Mouse (Mus musculus) limb, embryonic 13.5 days (tissue): ENCODE results near the gene Hivep3. TPM values are rescaled to one million over a fixed set of nuclear protein-coding genes. Genes with fewer than 3 reads are reported as not detected.
A peak's percentile ranks its signal among the peaks of the same experiment; 100 is the strongest.

Experiments
- ATAC-seq: fragments of 200-750 bp; cut with Nextera tagmentation; 2 replicates; pipeline ENCODE4 v1.8.0; 2017; ENCODE audit warnings: low read depth, moderate number of reproducible peaks, moderate TSS enrichment; ENCODE audit not compliant: low FRiP score
- H3K27ac ChIP-seq: fragments of 300-500 bp; sonication (generic); 2 replicates; pipeline ENCODE4 v1.5.1; 2015; ENCODE audit warnings: inconsistent platforms, mild to moderate bottlenecking, moderate library complexity
- H3K27me3 ChIP-seq: fragments of 300-500 bp; sonication (generic); 2 replicates; pipeline ENCODE4 v1.6.1; 2015; ENCODE audit warnings: mild to moderate bottlenecking, inconsistent platforms
- H3K36me3 ChIP-seq: fragments of 300-500 bp; sonication (generic); 2 replicates; pipeline ENCODE4 v1.6.1; 2015; ENCODE audit warnings: inconsistent platforms, mild to moderate bottlenecking, moderate library complexity
- H3K4me1 ChIP-seq: fragments of 300-500 bp; sonication (generic); 2 replicates; pipeline ENCODE4 v1.6.1; 2015; ENCODE audit warnings: inconsistent platforms
- H3K4me2 ChIP-seq: fragments of 300-500 bp; sonication (generic); replicated peaks from 2 replicates; pipeline ENCODE4 v1.6.1; 2015; ENCODE audit warnings: inconsistent platforms, mild to moderate bottlenecking, moderate library complexity
- H3K4me3 ChIP-seq: fragments of 300-500 bp; sonication (generic); 2 replicates; pipeline ENCODE4 v1.5.1; 2015; ENCODE audit warnings: moderate library complexity, mild to moderate bottlenecking, inconsistent platforms
- H3K9ac ChIP-seq: fragments of 300-500 bp; sonication (generic); 2 replicates; pipeline ENCODE4 v1.6.1; 2015; ENCODE audit warnings: mild to moderate bottlenecking, inconsistent platforms
- H3K9me3 ChIP-seq: fragments of 300-500 bp; sonication (generic); 2 replicates; pipeline ENCODE4 v1.6.1; 2016; ENCODE audit warnings: inconsistent platforms
- WGBS: fragments of 180-500 bp; shearing (Covaris S2); methylation state at CpG from one replicate; pipeline ENCODE4 v1.1.7; 2015; 5-methylcytosine and 5-hydroxymethylcytosine counted together
- polyA plus RNA-seq: library from polyadenylated mRNA; unstranded; fragments of >200 nt; fragmentation: Nextera tagmentation; extraction: Ambion mirVana; gene quantifications from 2 replicates; pipeline ENCODE4 v1.2.1, GENCODE M21; 2015

Hivep3 gene
- polyA plus RNA-seq, 1 experiment from 2014 or later: 2.1 TPM

DNA sequence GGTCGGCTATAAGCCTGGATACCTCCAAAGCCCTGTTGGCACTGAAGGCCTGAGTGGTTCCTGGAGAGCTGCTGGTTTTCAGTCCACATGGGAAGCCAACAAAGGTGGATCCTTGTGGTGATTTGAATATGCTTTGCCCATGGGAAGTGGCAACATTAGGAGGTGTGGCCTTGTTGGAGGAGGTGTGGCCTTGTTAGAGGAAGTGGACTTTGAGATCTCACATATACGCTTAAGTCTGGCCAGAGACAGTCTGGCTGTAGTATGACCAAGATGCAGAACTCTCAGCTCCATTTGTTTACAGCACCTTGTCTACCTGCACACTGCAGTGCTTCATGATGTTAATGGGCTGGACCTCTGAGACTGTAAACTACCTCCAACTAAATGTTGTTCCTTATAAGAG is 73.0 kb downstream of the Hivep3 start:
- Histone ChIP-seq H3K9me3 (no peaks in the 10 kb centered on the region), H3K4me1 (no peaks in the 10 kb centered on the region), H3K4me3 (no peak overlapping the region), H3K4me2 (no peak overlapping the region), H3K27me3 (peaks cover 12% of the 10 kb centered on the region; the same call in 1 of the 2 replicates), H3K36me3 (no peaks in the 10 kb centered on the region), H3K9ac (no peak overlapping the region), H3K27ac (no peak overlapping the region)
- 82% methylated on average over 2 of the region's 2 CpGs for WGBS
- no peak for ATAC-seq

DNA sequence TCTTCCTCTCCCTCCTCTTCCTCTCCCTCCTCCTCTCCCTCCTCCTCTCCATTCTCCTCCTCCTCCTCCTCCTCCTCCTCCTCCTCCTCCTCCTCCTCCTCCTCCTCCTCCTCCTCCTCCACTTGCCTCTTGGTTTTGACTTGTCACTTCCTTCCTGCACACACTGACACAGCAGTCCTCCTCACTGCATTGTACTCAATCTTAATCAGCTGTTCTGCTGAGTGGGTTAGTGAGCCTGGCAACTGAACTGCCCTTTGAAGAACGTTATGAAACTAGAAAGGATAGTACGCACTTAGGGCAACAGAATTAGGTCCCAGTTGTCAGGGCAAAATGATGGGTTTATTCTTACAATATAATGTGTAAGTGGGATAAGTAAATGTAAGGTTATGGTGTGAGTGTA is 73.8 kb downstream of the Hivep3 start:
- WGBS: 58% methylated on average over 2 of the region's 2 CpGs
- Histone ChIP-seq H3K4me2 (no peak overlapping the region), H3K4me1 (no peaks in the 10 kb centered on the region), H3K9me3 (no peaks in the 10 kb centered on the region), H3K9ac (no peak overlapping the region), H3K4me3 (no peak overlapping the region), H3K36me3 (no peaks in the 10 kb centered on the region), H3K27ac (no peak overlapping the region), H3K27me3 (peaks cover 20% of the 10 kb centered on the region)
- no peak for ATAC-seq

DNA sequence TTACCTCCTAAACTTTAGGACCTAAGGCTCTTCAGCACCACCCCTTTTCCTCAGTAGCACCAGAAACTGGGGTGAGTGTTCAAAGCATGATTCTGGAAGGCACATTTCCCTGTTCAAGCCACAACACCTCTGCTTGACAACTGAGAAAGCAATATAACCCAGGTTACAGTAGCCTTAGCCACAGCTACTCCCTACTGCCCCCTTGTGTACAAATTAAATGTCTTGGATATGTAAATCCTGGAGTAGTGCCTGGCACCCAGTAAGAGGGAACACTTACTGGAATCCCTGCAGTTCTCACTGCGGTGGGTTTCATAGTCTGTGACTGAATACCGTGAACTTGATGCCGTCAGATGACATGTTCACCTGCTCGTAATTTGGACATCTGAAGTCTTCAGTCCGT is 75.7 kb downstream of the Hivep3 start:
- 31% methylated on average over 5 of the region's 5 CpGs for WGBS
- Histone ChIP-seq H3K9me3 (no peaks in the 10 kb centered on the region), H3K27me3 (peaks cover 38% of the 10 kb centered on the region), H3K4me3 (no peak overlapping the region), H3K27ac (no peak overlapping the region), H3K4me1 (peaks cover under 1% of the 10 kb centered on the region; the same call in 1 of the 2 replicates), H3K4me2 (no peak overlapping the region), H3K9ac (no peak overlapping the region), H3K36me3 (no peaks in the 10 kb centered on the region)
- ATAC-seq: no peak

DNA sequence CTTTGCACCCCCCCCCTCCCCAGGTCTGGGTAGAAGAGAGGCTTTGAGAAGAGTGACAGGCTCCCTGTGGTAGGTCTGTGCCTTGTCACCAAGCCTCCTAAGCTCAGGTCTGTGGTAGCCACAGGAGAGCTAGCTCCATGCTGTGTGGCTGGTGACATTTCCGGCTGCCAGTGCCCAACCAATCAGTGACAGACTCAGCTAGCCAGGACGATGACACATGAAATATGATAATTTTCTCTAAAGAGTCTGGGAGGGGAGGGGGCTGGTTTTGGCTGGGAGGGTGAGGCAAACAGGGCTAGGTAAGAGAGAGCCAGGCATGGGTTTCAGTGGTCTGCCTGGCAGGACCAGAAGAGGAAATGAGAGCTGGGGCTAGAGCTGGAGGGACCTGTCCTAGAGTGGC is 79.2 kb downstream of the Hivep3 start:
- Histone ChIP-seq H3K27me3 (peaks cover 66% of the 10 kb centered on the region), H3K36me3 (no peaks in the 10 kb centered on the region), H3K4me1 (peaks cover 12% of the 10 kb centered on the region), H3K4me2 (no peak overlapping the region), H3K9me3 (no peaks in the 10 kb centered on the region), H3K4me3 (no peak overlapping the region), H3K27ac (no peak overlapping the region), H3K9ac (no peak overlapping the region)
- 0 out of 2 replicates have a peak, but pooled peaks have one; percentile 24 for ATAC-seq
- 16% methylated on average over 2 of the region's 2 CpGs for WGBS

DNA sequence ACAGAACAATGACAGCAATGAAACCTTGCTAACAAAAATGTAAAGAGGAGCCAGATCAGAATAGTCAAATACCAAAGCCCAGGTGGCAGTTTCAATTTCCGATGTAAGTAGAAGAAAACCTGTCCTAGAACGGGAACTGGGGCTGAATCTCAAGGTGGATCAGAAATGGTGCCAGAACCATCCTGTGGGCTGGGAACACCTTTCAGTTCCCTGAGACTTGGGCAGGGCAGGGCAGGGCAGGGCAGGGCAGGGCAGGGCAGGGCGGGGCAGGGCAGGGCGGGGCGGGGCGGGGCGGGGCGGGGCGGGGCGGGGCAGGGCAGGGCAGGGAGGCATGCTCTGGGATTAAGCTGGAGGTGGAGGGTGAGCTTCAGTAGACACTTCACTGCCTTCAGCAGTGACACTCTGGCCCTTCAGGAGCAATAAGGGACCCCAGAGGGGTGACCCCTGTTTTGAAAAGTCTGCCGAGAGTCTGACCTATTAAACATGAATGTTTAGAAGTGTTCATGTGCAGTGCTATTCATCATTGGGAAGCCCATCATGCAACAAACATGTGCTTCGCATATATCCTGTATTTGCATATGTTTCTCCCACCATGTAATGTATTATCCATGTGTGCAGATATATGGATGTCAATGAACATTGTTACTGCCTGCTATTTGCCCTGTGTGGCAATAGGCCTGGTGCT is 80.1 kb downstream of the Hivep3 start:
- Histone ChIP-seq H3K36me3 (no peaks in the 10 kb centered on the region), H3K4me1 (peaks cover 12% of the 10 kb centered on the region), H3K27ac (no peak overlapping the region), H3K4me3 (no peak overlapping the region), H3K9me3 (no peaks in the 10 kb centered on the region), H3K4me2 (peak overlapping the region; percentile 79; the same call in 1 of the 2 replicates), H3K27me3 (peaks cover 66% of the 10 kb centered on the region), H3K9ac (no peak overlapping the region)
- 11% methylated on average over 7 of the region's 12 CpGs for WGBS
- ATAC-seq: 0 out of 2 replicates have a peak, but pooled peaks have one; percentile 64

DNA sequence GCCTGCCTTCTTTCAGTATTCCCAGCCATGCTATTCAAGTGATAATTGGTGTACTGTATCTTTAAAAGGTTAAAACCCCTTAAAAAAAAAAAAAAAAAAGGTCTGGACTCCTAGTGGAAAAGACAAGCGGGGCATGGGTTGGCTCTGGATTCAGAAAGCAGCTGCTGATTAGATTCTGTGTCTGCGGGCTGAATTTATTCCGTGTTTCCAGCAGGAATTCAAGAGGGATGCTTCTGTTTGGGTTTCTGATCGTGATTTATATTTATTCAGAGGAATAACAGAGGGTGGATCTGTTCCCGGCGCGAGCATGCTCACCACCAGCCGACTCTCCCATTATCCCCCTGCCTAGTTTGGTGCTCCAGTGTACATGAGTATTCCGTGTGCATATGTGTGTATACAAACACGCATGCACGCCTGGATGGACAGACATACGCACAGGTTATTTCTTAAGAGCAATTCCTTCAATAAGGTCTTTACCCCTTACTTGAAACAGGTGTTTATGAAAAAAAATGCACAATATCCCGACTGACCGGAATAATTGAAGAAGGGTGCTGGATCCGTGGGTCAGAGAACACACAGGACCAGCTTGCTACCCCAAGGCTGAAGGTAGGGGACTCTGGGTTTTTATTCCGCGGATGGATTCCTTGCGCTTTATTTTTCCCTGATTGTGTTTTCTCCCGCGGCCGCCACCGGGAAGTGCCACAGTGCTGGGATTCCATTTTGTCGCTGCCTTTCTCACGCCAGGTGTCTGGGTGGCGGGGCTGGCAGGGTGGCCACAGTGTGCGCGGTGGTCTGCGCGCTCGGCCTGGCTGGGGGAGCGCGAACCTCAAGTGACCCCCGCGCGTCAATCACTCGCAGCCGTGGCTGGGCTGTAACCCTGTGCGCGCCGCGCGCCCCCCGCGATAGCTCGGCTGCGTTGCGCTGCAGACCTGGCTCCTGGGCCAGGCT is 80.9 kb downstream of the Hivep3 start:
- Histone ChIP-seq H3K36me3 (no peaks in the 10 kb centered on the region), H3K4me2 (peak overlapping the region; percentile 79), H3K9ac (peak overlapping the region; percentile 55), H3K27ac (no peak overlapping the region), H3K4me1 (peaks cover 12% of the 10 kb centered on the region), H3K9me3 (no peaks in the 10 kb centered on the region), H3K4me3 (peak overlapping the region; percentile 46), H3K27me3 (peaks cover 64% of the 10 kb centered on the region)
- ATAC-seq: no peak
- 3% methylated on average over 47 of the region's 47 CpGs for WGBS

DNA sequence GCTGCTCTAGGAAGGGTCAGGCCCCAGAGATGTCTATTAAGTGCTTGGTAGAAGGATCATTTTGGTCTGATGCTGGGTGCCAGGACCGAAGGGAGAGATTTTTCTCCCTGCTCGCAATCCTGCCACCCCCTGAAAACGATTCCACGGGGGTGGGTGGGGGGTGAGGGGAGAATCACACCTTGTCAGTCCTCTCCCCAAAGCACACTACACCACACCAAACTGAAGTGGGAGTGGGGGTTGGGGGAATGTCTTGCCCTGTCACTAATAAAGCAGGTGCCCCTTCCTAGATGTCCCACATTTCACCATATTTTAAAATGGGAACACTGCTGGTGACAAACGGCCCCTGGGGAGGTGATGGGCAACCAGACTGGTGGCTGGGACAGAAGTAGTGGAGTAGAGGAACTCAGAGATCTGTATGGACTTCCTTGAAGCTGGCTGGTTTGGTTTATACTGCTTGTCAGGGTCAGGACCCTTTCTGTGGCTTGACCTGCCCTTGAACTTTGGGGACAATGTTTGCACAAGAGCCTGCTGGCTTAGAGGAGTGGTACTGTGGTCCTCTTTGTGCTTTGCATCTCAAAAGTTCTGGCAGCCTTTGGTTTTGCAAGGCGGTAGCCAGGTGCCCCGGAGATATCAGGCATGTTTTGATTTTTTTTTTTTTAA is 81.7 kb downstream of the Hivep3 start:
- Histone ChIP-seq H3K4me3 (peak overlapping the region; percentile 46), H3K27me3 (peaks cover 63% of the 10 kb centered on the region), H3K9ac (peak overlapping the region; percentile 55), H3K4me1 (peaks cover 12% of the 10 kb centered on the region), H3K27ac (no peak overlapping the region), H3K4me2 (peak overlapping the region; percentile 79), H3K36me3 (no peaks in the 10 kb centered on the region), H3K9me3 (no peaks in the 10 kb centered on the region)
- ATAC-seq: no peak
- WGBS: 10% methylated on average over 7 of the region's 7 CpGs

DNA sequence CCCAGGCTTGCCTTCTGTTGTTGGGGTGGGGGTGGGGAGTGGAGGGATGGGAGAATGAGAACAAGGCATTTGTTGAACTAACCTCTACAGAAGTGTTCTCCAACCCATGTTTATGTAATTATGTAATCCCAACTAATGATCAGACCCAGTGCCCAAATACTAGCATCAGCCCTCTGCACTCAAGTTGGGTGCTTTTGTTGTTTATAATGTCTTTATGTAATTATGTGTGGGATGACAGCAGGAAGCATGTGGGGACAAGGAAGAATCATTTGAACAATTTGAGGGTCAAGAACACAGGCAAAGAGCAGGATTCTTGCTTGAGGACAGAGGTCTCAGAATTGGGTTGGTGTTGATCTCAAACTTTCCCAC is 82.2 kb downstream of the Hivep3 start:
- Histone ChIP-seq H3K9me3 (no peaks in the 10 kb centered on the region), H3K36me3 (no peaks in the 10 kb centered on the region), H3K27me3 (peaks cover 60% of the 10 kb centered on the region), H3K9ac (no peak overlapping the region), H3K4me3 (no peak overlapping the region), H3K4me2 (no peak overlapping the region), H3K4me1 (peaks cover 12% of the 10 kb centered on the region), H3K27ac (no peak overlapping the region)
- ATAC-seq: no peak

DNA sequence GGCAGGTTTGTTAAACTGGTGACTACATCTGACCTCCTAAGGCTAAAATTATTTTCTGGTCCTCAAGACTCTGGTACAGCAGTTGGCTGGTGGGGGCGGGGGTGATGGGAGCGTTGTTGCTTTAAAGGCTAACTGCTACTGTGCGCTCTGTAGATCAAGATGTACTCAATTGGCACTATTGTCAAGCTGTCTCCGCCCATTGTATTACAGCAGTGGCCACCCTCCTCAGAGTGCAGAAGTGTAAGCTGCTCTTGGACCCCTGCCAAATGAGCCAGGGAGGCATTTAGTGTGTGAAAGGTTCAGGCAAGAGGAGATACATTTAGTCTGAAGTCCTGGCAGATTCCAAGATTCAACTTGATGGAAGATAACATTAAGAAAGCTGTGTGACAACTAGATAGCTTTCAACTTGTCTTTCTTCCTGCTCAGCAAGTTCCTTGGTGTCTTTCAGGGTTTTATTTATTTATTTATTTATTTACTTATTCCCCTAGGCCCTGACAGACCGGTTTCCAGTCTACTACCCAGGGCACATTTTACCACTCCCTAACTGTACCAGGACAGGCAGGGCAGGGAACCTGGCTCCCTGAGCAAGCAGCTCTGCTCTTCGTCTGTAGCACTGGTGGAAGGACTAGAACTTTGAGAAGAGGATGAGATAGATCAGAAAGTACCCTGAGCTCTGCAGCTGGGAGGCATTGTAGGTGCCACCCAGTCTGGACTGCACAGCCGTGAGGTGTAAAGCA is 83.2 kb downstream of the Hivep3 start:
- WGBS: 53% methylated on average over 7 of the region's 7 CpGs
- no peak for ATAC-seq
- H3K27ac ChIP-seq: no peak overlapping the region

DNA sequence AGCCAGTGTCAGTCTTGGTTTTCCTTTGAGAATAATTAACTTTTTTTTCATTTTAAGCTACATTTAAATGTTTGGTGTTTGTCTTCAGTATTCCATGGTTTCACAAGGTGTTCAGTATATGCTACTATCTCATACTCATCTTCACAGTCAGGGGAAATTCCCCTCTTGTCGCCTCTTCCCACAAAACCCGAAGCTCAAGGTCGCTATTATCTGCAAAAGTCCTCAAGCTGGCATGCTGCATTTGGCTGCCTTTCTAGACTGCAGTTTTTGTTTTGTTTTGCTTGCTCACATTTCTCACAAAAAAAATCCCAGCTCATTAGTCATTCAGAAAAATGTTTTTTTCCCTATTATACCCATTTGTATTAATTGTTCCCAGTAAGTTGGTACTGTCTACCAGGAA is 92.4 kb downstream of the Hivep3 start:
- no peak overlapping the region for H3K4me3 ChIP-seq
- H3K9ac ChIP-seq: no peak overlapping the region
- H3K27ac ChIP-seq: no peak overlapping the region
- no peak overlapping the region for H3K4me2 ChIP-seq
- no peaks in the 10 kb centered on the region for H3K4me1 ChIP-seq
- no peaks in the 10 kb centered on the region for H3K27me3 ChIP-seq
- no peak for ATAC-seq
- H3K36me3 ChIP-seq: no peaks in the 10 kb centered on the region
- WGBS: 81% methylated on average over 3 of the region's 3 CpGs
- H3K9me3 ChIP-seq: no peaks in the 10 kb centered on the region

More for the DNA sequence above, 83.2 kb downstream of the Hivep3 start:
- no peaks in the 10 kb centered on the region for H3K9me3 ChIP-seq
- peaks cover 12% of the 10 kb centered on the region for H3K4me1 ChIP-seq
- peaks cover 52% of the 10 kb centered on the region for H3K27me3 ChIP-seq
- H3K36me3 ChIP-seq: no peaks in the 10 kb centered on the region
- no peak overlapping the region for H3K4me3 ChIP-seq
- no peak overlapping the region for H3K4me2 ChIP-seq
- no peak overlapping the region for H3K9ac ChIP-seq

DNA sequence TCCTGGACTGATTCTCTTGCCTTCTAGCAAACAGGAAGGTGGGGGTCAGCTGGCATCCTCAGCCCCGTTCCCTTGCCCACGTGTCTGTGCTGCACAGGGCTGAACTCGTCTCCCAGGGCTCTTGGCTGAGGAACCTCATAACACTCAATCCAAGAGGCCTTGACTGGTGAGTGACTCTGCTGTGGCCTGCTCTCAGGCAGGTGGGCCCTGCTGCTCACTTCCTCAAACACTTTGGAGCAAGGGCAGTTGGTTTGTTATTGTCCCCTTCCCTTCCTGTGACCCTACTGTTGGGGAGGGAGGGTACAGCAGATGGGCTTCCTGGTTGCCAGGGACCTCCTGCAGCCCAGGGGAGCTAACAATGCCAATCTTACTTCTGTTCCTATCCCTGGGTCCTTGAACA is 94.8 kb downstream of the Hivep3 start:
- no peaks in the 10 kb centered on the region for H3K27me3 ChIP-seq
- no peak overlapping the region for H3K4me3 ChIP-seq
- H3K4me2 ChIP-seq: no peak overlapping the region
- WGBS: 74% methylated on average over 3 of the region's 3 CpGs
- no peaks in the 10 kb centered on the region for H3K9me3 ChIP-seq
- no peak overlapping the region for H3K27ac ChIP-seq
- H3K9ac ChIP-seq: no peak overlapping the region
- no peak for ATAC-seq
- H3K36me3 ChIP-seq: no peaks in the 10 kb centered on the region
- H3K4me1 ChIP-seq: no peaks in the 10 kb centered on the region
